Mouse (Mus musculus) erythroblast, adult 5-6 weeks (primary cell): ENCODE results near the gene Coro1b. TPM values are rescaled to one million over a fixed set of nuclear protein-coding genes. Genes with fewer than 3 reads are reported as not detected.

Experiments used
- ATAC-seq: replicated peaks from 2 replicates; pipeline ENCODE4 v1.8.0; 2016; ENCODE audit warnings: moderate number of reproducible peaks, mild to moderate bottlenecking, moderate TSS enrichment, inconsistent platforms; ENCODE audit not compliant: poor library complexity, low FRiP score, severe bottlenecking
- total RNA-seq, 2 experiments: library from RNA; stranded (forward) in 1 of 2; stranded (reverse) in 1 of 2; fragments of 150-400 nt in 1 of 2; fragments of 200-764, 138-1000 nt in 1 of 2; gene quantifications; 2 replicates each; pipeline versions ENCODE4 v1.2.3 to v1.2.4; 2015 to 2017; ENCODE audit warnings: low replicate concordance in 2 of 2

Coro1b gene
- total RNA-seq, 2 experiments from 2014 or later = 22.6 to 69.6 TPM

DNA sequence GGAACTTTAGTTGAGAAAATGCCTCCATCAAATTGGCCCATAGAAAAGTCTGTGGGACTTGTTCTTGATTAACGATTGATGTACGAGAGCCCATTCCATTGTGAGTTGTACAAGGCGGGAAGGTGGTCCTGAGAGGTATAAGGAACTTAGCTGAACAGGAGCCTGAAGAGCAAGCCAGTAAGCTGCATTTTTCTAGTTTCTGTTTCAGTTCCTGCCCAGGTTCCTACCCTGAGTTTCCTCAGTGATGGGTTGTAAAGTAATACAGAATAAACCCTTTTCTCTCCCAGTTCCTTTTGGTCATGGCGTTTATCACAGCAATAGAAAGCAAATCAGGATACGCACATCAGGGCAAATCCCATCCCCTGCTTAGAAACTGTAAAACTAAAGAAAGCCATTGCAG is 10.5 kb upstream of the Coro1b start:
- no peak for ATAC-seq

- no peak for ATAC-seq
Measured at GRCm38 (mm10) chr19:4139446-4139845, 9.0 kb upstream of the Coro1b start, which contains the start of gene Gpr152. Gene Gpr152, plus strand, starts transcription at chr19:4139787.

GRCm38 (mm10) chr19:4140147-4140546 is 8.3 kb upstream of the Coro1b start:
- no peak for ATAC-seq

DNA sequence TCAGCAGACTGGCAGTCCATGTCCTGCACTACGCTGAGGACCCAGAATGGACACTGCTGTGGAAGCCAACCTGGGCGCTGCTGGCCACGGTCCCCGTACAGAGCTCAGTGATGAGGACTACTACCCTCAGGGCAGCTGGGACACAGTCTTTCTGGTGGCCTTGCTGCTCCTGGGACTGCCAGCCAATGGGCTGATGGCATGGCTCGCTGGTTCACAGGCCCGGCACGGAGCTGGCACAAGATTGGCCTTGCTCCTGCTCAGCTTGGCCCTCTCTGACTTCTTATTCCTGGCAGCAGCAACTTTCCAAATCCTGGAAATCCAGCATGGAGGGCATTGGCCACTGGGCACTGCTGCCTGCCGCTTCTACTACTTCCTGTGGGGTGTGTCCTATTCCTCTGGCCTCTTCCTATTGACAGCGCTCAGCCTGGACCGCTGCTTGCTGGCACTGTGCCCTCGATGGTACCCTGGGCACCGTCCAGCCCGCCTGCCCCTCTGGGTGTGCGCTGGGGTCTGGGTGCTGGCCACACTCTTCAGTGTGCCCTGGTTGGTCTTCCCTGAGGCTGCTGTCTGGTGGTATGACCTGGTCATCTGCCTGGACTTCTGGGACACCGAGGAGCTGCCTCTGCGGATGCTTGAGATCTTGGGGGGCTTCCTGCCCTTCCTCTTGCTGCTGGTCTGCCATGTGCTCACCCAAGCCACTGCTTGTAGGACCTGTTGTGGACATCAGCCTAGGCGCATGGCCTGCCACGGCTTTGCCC is 5.8 kb upstream of the Coro1b start:
- no peak for ATAC-seq

DNA sequence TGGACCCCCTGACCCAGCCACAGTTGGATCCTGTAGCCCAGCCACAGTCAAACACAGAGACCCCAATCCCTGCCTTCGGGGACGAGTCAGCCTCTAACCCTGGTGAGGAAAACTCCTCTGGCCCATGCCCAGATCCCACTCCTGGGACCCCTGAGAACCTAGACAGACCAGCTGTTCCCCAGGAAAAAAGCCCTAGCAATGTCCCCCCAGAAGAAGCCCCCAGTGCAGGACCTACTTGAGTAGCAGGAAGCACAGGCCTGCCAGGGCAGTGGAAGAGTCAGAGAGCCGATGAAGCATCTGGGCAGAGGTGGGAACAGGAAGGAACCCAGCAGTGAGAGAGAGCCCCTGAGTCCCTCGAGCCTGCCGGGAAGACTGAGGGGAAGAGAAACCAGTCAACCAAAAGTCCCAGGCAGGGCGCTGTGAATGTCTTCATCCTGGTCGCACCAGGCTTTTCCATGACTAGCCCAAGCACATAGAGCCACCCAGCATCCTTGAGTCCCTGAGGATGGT is 4.6 kb upstream of the Coro1b start, which contains the start of gene Cabp4:
Gene Cabp4, minus strand, starts transcription at position 275 of the 510 bp plus-strand sequence.
- ATAC-seq = no peak

GRCm38 (mm10) chr19:4144550-4145498 is 3.6 kb upstream of the Coro1b start:
- ATAC-seq = no peak

DNA sequence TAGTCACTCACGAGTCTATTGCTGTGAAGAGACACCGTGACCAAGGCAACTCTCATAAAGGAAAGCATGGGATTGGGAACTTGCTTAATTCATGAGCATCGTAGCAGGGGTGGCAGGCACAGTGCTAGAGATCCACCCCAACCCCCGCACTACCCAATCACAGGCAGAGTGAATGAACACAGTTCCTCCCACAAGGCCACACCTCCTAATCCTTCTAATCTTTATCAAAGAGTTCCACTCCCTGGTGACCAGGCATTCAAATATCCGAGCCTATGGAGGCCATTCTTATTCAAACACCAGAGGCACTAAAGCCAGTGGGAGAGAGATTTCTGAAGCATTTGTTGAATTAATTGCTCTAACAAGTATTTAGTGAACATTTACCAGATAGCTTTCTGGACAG is 2.5 kb upstream of the Coro1b start:
- ATAC-seq = no peak

DNA sequence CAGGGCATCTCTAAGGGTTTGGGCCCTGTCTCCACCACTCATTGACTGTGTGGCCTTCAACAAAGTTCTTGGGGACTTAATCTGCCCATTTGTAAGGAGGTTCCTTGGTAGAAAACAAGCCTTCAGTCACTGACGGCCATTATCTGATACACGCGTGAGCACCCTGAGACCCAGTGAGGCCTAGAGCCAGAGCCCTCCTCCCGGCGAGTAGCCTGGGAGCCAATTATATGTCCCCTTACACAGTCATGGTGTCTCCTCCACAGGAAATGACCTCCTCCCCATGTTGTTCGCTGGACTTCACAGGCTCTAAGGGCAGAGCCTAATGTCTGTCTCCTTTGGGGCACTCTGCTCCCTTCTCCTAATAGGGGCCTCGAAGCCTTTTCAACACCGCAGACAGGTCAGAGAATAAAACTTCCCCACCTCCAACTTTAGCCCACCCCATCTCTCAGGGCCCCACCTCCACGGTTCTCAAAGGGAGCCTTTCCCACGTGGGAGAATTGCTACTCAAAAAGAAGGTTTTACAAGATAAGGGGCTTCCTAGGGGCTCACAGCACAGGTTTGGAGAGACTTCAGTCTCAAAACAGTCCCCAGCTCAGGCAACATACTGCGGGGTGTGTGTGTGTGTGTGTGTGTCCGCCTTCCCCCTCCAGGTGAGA is 1.9 kb upstream of the Coro1b start:
- ATAC-seq = no peak

DNA sequence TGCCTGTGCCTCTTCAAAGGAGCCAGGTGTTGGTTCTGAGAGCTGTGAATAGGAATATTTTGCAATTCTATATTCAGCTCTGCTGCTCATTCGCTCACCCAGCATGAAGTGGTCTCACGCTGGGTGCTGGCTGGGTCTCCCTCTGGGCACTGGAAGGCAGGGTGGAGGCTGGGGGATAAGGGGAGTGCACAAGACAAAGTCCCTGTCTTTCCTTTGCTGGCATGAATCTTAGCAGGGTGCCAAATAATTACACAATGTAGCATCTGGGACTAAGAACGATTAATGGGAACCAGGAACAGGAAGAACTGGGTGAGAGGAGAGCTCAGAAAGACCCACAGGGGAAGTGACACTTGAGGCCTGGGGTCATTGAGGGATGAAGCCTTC is 1.4 kb upstream of the Coro1b start:
- ATAC-seq = no peak

DNA sequence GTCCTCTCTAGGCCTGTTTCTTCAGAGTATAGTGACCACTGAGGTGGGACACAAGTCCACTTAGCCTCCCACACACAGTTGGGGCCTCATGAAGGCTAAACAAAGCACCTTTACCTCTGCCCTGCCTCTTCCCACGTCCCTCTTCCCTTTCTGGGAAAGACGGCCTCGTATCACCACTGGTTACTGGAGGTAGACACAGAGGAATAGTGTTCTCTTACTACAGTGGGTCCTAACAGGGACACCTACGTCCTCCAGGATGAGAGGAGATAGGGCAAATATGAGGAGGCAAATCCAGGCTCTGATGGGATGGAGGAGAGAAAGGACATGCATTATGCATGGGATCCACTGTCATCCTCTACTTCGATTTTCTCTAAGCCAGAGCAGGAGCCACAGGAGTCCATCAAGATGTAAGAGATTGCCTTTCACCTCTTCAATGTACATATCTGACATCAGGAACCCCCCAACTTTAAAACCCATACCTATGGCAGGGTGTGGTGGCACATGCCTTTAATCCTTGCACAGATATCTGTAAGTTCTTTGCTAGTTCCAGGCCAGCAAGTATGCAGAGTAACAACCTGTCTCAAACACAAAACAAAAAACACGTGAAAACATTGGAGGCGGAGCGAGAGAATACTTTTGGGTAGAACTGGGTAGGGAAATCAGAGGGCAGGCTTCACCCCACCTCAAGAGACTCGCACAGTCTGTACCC is 483 bp upstream of the Coro1b start:
- peak; percentile 20 for ATAC-seq

- ATAC-seq = no peak
Measured at GRCm38 (mm10) chr19:4148819-4149218, 400 bp downstream of the Coro1b start.

- ATAC-seq = no peak
Measured at GRCm38 (mm10) chr19:4149283-4149682, 864 bp downstream of the Coro1b start.

- no peak for ATAC-seq
Measured at GRCm38 (mm10) chr19:4149764-4150461, 1.5 kb downstream of the Coro1b start.

DNA sequence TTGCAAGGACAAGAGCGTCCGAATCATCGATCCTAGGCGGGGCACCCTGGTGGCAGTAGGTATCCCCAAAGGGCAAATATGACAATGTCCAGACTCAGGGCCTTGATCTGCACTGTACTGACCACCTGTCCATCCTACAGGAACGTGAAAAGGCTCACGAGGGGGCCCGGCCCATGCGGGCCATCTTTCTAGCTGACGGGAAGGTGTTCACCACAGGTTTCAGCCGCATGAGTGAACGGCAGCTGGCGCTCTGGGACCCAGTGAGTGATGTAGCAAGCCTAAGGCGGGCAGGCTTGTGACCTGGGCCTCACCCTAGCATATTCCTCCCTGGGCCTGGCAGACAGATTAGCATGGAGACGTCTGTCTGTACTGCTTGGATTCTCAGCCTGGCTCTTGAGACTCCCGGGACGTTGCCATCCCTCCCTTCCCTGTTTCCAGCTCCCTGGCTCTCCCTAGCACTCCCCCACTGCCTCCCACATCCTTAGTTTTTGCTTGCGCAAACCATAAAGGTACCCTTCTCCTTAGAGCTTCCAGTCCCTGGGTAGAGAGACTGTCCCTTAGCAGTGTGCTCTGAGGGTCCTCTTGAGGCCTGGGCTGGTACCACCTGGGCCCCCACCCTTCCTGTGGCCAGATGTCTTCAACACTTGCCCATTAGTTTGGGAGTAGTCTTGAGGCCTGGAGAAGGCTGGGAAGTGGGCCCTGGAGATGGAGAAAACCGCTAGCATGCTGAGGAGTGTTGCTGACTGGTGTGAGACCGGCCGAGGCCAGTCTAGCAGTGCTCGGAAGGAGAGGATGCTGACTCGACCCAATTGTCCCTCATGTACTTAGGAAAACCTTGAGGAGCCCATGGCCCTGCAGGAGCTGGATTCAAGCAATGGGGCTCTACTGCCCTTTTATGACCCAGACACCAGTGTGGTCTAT is 2.4 kb downstream of the Coro1b start:
- ATAC-seq = no peak

DNA sequence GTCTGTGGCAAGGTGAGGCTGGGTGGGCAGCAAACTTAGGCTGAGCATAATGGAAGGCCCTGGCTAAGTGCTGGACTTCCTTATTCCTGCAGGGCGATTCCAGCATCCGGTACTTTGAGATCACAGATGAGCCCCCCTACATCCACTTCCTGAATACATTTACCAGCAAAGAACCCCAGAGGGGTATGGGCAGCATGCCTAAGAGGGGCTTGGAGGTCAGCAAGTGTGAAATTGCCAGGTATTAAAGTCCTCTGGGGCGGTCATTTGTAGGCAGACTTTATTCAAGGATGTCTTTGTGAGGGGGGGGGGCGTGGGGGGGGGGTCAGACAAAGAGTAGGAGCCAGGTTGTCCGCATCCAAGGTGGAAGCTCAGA is 3.1 kb downstream of the Coro1b start:
- no peak for ATAC-seq

DNA sequence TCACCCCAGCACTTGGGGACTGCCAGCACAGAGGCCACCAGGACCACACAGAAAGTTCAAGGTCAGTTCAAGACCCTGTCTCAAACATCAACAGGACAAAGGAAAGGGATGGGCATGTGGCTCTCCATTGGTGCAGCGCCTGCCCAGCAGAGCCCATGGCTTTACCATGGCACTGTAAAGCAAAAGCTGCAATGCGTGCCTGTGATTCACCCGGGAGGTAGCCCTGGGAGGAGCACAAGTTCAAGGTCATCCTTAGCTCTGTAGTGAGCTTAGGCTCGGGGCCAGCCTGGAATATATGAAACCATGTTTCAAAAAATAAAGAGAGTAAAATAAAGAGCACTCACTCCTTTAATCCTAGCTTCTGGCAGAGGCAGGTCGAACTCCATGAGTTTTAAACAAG is 3.5 kb downstream of the Coro1b start:
- ATAC-seq = no peak

DNA sequence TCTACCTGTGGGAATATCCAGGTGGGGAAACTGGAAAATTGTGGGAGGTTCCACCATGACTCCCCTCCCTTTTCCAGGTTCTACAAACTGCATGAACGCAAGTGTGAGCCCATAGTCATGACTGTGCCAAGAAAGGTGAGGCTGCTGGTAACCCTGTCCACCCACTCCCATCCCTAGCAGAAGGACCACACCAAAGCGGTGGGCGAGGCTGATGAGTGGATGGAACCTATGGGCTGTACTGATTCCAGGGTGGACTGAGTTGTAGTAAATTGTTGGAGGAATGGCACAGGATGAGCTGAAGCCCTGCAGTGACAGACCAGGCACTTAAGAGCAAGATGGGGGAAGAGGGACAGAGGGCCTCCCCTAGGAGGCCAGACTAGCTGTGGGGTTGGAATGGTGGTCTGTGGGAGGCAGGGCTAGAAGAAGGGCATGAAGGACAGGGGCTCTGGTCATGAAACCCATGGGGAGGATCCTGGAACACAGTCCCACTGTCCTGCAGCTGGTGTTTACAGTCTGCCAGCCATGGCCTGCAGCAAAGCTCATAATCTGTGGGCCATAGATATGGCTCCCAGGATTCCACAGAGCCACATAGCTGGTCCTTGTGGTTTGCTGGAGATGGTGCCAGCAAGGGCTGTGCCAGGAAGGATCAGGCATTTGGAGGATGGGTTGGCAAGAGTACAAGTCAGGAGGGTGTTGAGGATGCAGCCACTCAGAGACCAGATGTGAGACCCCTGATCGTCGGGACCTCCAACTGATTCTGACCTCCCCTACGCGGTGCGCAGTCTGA is 4.2 kb downstream of the Coro1b start:
- ATAC-seq = no peak
